Mouse (Mus musculus) myocyte (in vitro differentiated cells): ENCODE measurements around the gene 4930548H24Rik. TPM values are rescaled to one million over a fixed set of nuclear protein-coding genes. Genes with fewer than 3 reads are reported as not detected.

ENCODE experiments used
- H3K27me3 ChIP-seq: one replicate; pipeline ENCODE4 v1.6.1; 2011; ENCODE audit not compliant: control insufficient read depth, insufficient read depth, insufficient read length
- H3K36me3 ChIP-seq: one replicate; pipeline ENCODE4 v1.6.1; 2011; ENCODE audit not compliant: control insufficient read depth, insufficient read depth
- H3K4me2 ChIP-seq: one replicate; pipeline ENCODE4 v1.6.1; 2011; ENCODE audit warnings: low read depth, control low read depth
- H3K4me3 ChIP-seq: one replicate; pipeline ENCODE4 v1.5.1; 2011; ENCODE audit warnings: mild to moderate bottlenecking, control low read depth, moderate library complexity
- H3K79me2 ChIP-seq: one replicate; pipeline ENCODE4 v1.6.1; 2011; ENCODE audit not compliant: control insufficient read depth, insufficient read depth
- H3ac ChIP-seq: one replicate; pipeline ENCODE4 v1.6.1; 2011; ENCODE audit not compliant: control insufficient read depth, insufficient read length
- CEBPB ChIP-seq: IDR thresholded peaks from 2 replicates; pipeline ENCODE4 v1.6.1; 2011; ENCODE audit warnings: mild to moderate bottlenecking, moderate library complexity; ENCODE audit not compliant: poor library complexity, insufficient read depth, severe bottlenecking
- E2F4 ChIP-seq: IDR thresholded peaks from one replicate; pipeline ENCODE4 v1.6.1; 2011; ENCODE audit warnings: mild to moderate bottlenecking, control low read depth, moderate library complexity; ENCODE audit not compliant: insufficient read depth
- MAX ChIP-seq: IDR thresholded peaks from one replicate; pipeline ENCODE4 v1.6.1; 2011; ENCODE audit warnings: low read depth, mild to moderate bottlenecking, control low read depth
- MYOD1 ChIP-seq, 3 experiments: IDR thresholded peaks; one replicate each; pipeline ENCODE4 v1.6.1; 2011; ENCODE audit warnings: control low read depth in 2 of 3, low read depth in 2 of 3, mild to moderate bottlenecking in 2 of 3, moderate library complexity in 1 of 3; ENCODE audit not compliant: insufficient read length in 2 of 3, control insufficient read depth in 1 of 3
- MYOG ChIP-seq, 3 experiments: IDR thresholded peaks; one replicate each; pipeline ENCODE4 v1.6.1; 2011; ENCODE audit warnings: control low read depth in 2 of 3, low read depth in 2 of 3, mild to moderate bottlenecking in 2 of 3; ENCODE audit not compliant: insufficient read length in 2 of 3, control insufficient read depth in 1 of 3, insufficient read depth in 1 of 3
- POLR2A ChIP-seq: IDR thresholded peaks from one replicate; pipeline ENCODE4 v1.6.1; 2011; ENCODE audit warnings: low read depth, mild to moderate bottlenecking, control low read depth, moderate library complexity; ENCODE audit not compliant: insufficient read length
- POLR2AphosphoS2 ChIP-seq: IDR thresholded peaks from one replicate; pipeline ENCODE4 v1.6.1; 2011; ENCODE audit warnings: low read depth, control low read depth; ENCODE audit not compliant: insufficient read length
- REST ChIP-seq: IDR thresholded peaks from one replicate; pipeline ENCODE4 v1.6.1; 2011; ENCODE audit warnings: mild to moderate bottlenecking, control low read depth, moderate library complexity; ENCODE audit not compliant: insufficient read depth, insufficient read length
- SRF ChIP-seq: IDR thresholded peaks from one replicate; pipeline ENCODE4 v1.6.1; 2011; ENCODE audit warnings: low read depth; ENCODE audit not compliant: control insufficient read depth, insufficient read length
- TCF12 ChIP-seq: IDR thresholded peaks from one replicate; pipeline ENCODE4 v1.6.1; 2011; ENCODE audit warnings: mild to moderate bottlenecking, control low read depth; ENCODE audit not compliant: poor library complexity, insufficient read depth, severe bottlenecking
- TCF3 ChIP-seq: IDR thresholded peaks from one replicate; pipeline ENCODE4 v1.6.1; 2011; ENCODE audit warnings: low read depth, control low read depth; ENCODE audit not compliant: insufficient read length
- USF1 ChIP-seq: IDR thresholded peaks from one replicate; pipeline ENCODE4 v1.6.1; 2011; ENCODE audit warnings: low read depth, mild to moderate bottlenecking, control low read depth, moderate library complexity
- polyA plus RNA-seq: library from polyadenylated mRNA; unstranded; fragments of >200 nt; fragmentation: generic; extraction: Trizol; gene quantifications from one replicate; pipeline ENCODE4 v1.2.1, GENCODE M21; 2012; ENCODE audit warnings: missing spikeins

4930548H24Rik gene
- polyA plus RNA-seq, 1 experiment: not detected

- Histone ChIP-seq H3K4me2 (no peak overlapping the region), H3K4me3 (no peak overlapping the region), H3ac (no peak overlapping the region), H3K36me3 (peaks cover 26% of the 10 kb centered on the region), H3K79me2 (no peaks in the 10 kb centered on the region), H3K27me3 (no peaks in the 10 kb centered on the region)
- TF ChIP-seq MYOG (IDR thresholded peaks at IDR 0.05; ENCODE audit: control insufficient read depth in 1 of 3, insufficient read depth in 1 of 3, insufficient read length in 2 of 3, low read depth in 2 of 3): no peak
- TF ChIP-seq SRF: no peak
- no peak for TF ChIP-seq REST
- TF ChIP-seq MYOD1 (IDR thresholded peaks at IDR 0.05; ENCODE audit: control insufficient read depth in 1 of 3, insufficient read length in 2 of 3, low read depth in 2 of 3): no peak
- TF ChIP-seq TCF12: no peak
- no peak for TF ChIP-seq POLR2AphosphoS2
- no peak for TF ChIP-seq CEBPB
- TF ChIP-seq TCF3: no peak
- no peak for TF ChIP-seq E2F4
Measured at GRCm38 (mm10) chr5:31480536-31480935, 5.0 kb upstream of the 4930548H24Rik start.

- H3K36me3 ChIP-seq: no peaks in the 10 kb centered on the region
- no peak overlapping the region for H3ac ChIP-seq
- H3K79me2 ChIP-seq: no peaks in the 10 kb centered on the region
- no peak overlapping the region for H3K4me2 ChIP-seq
- H3K4me3 ChIP-seq: no peak overlapping the region
- no peak for TF ChIP-seq USF1
- no peak for TF ChIP-seq POLR2AphosphoS2
- no peak for TF ChIP-seq CEBPB
- no peak for TF ChIP-seq MAX
- no peak for TF ChIP-seq TCF12
- no peak for TF ChIP-seq SRF
- no peak for TF ChIP-seq MYOG (IDR thresholded peaks at IDR 0.05; ENCODE audit: control insufficient read depth in 1 of 3, insufficient read depth in 1 of 3, insufficient read length in 2 of 3, low read depth in 2 of 3)
- no peak for TF ChIP-seq E2F4
- no peak for TF ChIP-seq REST
- TF ChIP-seq POLR2A: no peak
- no peak for TF ChIP-seq MYOD1 (IDR thresholded peaks at IDR 0.05; ENCODE audit: control insufficient read depth in 1 of 3, insufficient read length in 2 of 3, low read depth in 2 of 3)
- TF ChIP-seq TCF3: no peak
- no peaks in the 10 kb centered on the region for H3K27me3 ChIP-seq
Measured at GRCm38 (mm10) chr5:31487889-31488288, 2.3 kb downstream of the 4930548H24Rik start.

GRCm38 (mm10) chr5:31489116-31489769 is 3.7 kb downstream of the 4930548H24Rik start:
- no peak for TF ChIP-seq MYOG (IDR thresholded peaks at IDR 0.05; ENCODE audit: control insufficient read depth in 1 of 3, insufficient read depth in 1 of 3, insufficient read length in 2 of 3, low read depth in 2 of 3)
- no peak for TF ChIP-seq TCF12
- TF ChIP-seq MAX: no peak
- TF ChIP-seq REST: no peak
- no peak for TF ChIP-seq CEBPB
- no peak for TF ChIP-seq E2F4
- no peak for TF ChIP-seq POLR2A
- TF ChIP-seq POLR2AphosphoS2: no peak
- TF ChIP-seq USF1: no peak
- TF ChIP-seq MYOD1 (IDR thresholded peaks at IDR 0.05; ENCODE audit: control insufficient read depth in 1 of 3, insufficient read length in 2 of 3, low read depth in 2 of 3): no peak
- H3K36me3 ChIP-seq: no peaks in the 10 kb centered on the region
- no peak overlapping the region for H3ac ChIP-seq
- no peaks in the 10 kb centered on the region for H3K79me2 ChIP-seq
- no peak overlapping the region for H3K4me2 ChIP-seq
- H3K27me3 ChIP-seq: no peaks in the 10 kb centered on the region
- no peak overlapping the region for H3K4me3 ChIP-seq

GRCm38 (mm10) chr5:31492031-31492430 is 6.5 kb downstream of the 4930548H24Rik start:
- Histone ChIP-seq H3K4me2 (no peak overlapping the region), H3K4me3 (no peak overlapping the region), H3K79me2 (peaks cover 5% of the 10 kb centered on the region), H3K36me3 (peaks cover 5% of the 10 kb centered on the region), H3ac (no peak overlapping the region), H3K27me3 (no peaks in the 10 kb centered on the region)
- TF ChIP-seq MYOG (IDR thresholded peaks at IDR 0.05; ENCODE audit: control insufficient read depth in 1 of 3, insufficient read depth in 1 of 3, insufficient read length in 2 of 3, low read depth in 2 of 3) (no peak), POLR2AphosphoS2 (no peak), CEBPB (no peak), MAX (no peak), POLR2A (no peak), MYOD1 (IDR thresholded peaks at IDR 0.05; ENCODE audit: control insufficient read depth in 1 of 3, insufficient read length in 2 of 3, low read depth in 2 of 3) (no peak), E2F4 (no peak), TCF12 (no peak)
